Mouse (Mus musculus) kidney, adult 9 months (tissue): ENCODE results near the gene Ppp2r5a.
A peak's percentile ranks its signal among the peaks of the same experiment; 100 is the strongest.

Experiments used
- DNase-seq: peaks from one replicate; pipeline ENCODE4 v3.0.0; 2022

The Ppp2r5a gene

DNA sequence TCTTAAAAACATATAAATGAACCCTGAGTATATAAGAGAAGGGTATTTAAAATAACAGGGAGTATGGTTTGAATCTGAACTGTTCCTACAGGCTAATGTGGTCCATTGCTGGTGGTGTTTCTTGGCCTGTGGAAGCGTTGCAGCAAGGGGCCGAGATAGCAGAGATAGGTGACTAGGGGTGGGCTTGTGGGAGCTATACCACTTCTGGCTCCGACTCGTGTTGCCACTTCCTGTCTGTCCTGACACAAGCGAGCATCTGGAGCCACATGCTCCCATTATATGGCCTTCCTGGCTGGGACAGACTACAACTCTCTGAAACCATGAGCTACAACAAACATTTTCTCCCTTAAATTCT is 27.5 kb downstream of the Ppp2r5a start:
- no peak for DNase-seq

DNA sequence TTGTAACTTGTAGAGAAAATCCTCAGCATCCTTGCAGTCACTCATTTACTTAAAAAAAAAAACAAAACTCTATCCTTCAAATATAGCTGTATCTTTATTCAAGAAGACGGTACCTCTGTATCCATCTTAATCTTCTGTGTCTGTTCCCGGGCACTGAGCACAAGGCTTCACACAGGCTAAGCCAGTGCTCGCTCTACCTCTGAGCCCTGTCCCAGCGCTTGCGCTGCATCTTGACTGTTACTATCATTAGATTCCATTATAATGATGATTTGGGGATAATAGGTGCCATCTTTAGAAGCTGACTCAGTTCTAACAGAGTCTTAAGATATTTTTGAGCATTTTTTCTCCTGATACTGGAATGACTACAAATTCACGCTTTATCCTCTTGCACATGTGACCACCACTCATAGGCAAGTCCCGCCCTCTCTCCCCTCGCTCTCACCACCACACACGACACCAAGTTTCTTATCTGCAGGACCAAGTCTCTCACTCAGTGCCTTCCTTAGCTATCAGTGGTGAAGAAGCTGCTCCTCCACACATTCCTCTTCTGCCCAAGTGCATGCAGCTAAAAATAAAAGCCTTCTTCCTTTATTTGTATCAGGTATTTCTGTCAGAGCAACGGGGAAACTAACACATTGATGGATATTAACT is 28.0 kb downstream of the Ppp2r5a start:
- no peak for DNase-seq

- no peak for DNase-seq
These were observed 33.9 kb downstream of the Ppp2r5a start for GRCm38 (mm10) chr1:191369140-191369539.

DNA sequence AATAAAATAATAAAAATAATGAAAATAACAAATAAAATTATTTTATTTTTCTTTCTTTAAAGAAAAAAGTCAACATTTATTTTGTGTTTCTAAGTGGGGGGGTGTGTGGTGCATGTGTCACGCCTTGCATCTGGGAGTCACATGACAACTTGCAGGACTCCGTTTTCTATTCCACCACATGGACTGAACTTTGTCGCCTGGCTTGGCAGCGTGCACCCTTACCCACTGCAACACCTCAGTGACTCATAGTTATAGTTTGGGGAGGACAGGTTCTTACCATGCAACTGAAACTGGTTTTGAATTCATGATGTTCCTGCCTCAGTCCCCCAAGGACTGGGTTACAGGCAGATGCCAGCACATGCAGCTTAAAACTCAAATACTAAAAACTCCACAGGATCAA is 34.9 kb downstream of the Ppp2r5a start:
- DNase-seq: peak; percentile 73

GRCm38 (mm10) chr1:191364477-191364876 is 38.6 kb downstream of the Ppp2r5a start:
- DNase-seq: peak; percentile 66

- no peak for DNase-seq
These were observed 40.7 kb downstream of the Ppp2r5a start for GRCm38 (mm10) chr1:191362412-191362811.

- DNase-seq: no peak
These were observed 43.6 kb downstream of the Ppp2r5a start for GRCm38 (mm10) chr1:191359478-191359877.

DNA sequence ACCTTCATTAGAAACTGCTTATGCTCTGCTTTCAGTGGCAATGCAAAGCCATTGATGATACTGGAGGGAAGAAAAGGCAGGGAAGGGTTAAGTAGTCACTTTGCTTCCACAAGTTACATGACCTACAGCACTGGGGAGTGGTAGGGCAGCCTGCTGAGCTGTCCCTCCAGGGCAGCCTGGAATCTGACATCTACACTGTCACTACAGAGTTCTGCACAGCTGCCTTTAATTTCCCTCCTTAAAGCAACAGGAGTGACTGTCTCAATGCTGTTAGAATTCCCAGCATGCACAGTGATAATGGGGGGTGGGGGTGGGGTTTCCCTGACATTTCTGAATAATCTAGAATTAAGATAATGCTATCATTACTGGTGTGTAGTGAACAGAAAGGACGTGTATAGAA is 46.1 kb downstream of the Ppp2r5a start:
- DNase-seq: no peak

DNA sequence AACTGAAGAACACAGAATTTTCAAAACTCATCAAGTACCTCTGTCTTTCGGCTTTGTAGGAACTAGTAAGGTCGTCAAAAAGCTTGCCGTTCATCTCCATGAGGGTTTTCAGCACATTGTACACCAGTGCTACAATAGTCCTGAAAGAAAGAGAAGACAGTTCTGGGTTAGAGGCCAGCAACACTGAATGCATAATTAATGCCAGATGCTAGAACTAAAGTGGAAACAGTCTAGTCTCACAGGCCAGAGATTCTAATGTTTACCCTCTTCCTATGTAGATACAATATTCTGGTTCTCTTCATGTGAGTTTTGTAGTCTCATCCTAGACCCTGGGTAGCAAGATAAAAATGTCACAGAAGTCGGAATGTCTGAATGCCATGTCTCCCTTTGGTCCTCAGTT is 49.2 kb downstream of the Ppp2r5a start:
- DNase-seq: no peak

- peak; percentile 46 for DNase-seq
These were observed 50.1 kb downstream of the Ppp2r5a start for GRCm38 (mm10) chr1:191352786-191353488.

DNA sequence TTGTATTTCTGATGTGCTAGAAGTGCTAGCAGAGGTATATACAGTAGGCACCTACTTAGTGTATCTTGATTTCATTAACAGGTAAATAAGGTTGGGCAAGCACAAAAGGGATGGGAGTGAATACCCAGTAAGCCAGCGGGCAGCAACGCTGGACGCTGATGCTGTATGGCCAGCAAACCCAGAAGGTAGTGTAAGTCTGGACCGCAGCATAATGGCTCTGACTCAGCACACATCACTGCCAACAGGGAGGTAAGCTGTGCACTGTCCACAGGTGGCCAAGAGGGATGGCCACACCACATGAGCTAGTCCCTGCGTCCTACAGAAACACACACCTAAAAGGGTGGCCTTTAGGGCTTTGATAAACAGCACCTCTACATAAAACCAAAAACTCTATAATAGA is 52.7 kb downstream of the Ppp2r5a start:
- DNase-seq: no peak

- DNase-seq: no peak
These were observed 53.5 kb downstream of the Ppp2r5a start for GRCm38 (mm10) chr1:191349486-191350037.

DNA sequence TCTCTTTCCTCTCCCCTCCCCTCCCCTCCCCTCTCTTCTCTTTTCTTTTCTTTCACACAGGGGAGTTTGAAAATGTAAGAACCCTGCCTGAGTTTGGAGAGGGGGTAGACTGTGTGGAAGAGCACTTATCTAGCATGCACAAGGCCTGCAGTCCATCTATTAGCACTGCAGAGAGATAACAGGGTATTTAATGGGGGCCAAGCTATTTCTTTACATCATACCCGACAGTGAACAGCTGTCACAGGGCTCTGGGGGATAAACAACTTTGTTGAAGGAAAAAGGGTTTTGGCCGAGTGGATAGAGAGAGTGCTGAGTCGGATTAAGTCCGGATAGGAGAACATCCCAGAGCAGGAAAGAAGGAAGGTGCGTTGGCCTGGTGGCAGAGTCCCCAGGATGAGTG is 54.1 kb downstream of the Ppp2r5a start:
- no peak for DNase-seq

DNA sequence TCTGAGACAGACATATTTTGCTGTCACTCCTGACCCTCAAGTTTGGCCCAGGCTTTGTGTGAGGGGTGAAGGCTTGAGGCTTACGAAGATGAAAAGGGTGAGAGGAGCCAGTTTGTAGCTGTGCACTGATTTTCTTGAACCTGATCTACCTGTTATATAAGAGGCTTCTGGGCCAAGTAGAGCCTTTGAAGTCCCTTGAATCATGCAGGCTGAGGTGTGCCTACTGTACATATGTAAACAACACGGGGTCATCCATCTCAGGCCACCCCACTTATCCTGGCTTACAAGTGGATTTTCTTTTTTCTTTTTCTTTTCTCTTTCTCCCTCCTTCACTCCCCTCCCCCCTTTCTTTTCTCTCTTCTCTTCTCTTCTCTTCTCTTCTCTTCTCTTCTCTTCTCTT is 54.5 kb downstream of the Ppp2r5a start:
- no peak for DNase-seq

DNA sequence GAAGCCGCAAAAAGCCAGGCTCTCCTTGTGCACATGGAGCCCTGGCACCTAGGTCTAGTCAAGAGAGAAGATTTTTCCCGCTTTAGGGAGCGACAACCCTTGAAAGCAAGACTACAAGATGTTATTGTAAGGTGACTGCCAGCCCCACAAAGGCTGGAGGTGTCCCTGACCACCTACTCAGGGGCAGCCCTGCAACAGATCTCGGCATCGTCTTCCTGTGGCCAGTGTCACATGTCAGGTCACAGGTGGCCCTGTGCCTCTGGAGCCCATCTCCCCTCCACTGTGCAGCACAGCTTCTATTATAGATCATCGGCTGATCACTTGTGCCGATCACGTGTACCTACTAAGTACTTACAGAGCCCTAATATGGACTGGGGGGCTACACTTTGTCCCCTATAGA is 55.5 kb downstream of the Ppp2r5a start:
- DNase-seq: no peak

DNA sequence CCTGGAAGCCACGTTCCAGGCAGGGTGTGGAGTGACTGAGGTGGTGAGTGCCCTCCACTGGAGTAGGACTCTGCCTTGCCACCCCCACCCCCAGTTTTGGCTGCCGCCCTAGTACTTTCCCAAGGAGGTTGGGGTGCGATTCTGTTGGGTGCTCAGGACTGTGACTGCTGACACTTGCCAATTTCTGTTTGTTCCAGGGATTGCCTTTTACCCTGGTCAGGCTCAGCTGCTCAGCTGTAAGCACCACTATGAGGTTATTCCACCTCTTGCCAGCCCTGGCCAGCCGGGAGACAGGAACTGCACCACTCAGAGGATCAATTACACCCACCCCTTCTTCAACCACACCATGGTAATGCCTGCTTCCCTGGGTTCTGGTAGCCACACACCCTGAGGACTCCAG is 62.5 kb downstream of the Ppp2r5a start:
- peak; percentile 70 for DNase-seq

DNA sequence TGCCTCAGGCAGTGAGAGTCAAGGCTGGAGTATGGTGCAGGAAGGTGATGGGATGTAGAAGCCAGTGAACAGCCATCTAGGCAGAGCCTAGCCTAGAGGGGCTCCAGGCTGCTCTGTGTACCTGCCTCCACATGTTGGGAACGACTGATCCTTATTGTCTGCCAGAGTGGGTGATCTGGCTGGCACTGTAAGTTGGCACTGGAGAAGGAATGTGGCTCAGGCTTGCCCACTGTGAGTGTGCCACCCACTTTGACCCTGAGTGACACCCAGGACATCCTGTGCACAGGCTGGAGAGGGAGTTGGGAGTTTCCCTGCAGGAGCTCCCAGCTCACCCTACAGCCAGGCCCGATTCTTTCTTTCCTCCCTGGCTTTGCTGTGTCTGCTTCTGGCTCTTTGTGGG is 63.2 kb downstream of the Ppp2r5a start:
- DNase-seq: no peak

DNA sequence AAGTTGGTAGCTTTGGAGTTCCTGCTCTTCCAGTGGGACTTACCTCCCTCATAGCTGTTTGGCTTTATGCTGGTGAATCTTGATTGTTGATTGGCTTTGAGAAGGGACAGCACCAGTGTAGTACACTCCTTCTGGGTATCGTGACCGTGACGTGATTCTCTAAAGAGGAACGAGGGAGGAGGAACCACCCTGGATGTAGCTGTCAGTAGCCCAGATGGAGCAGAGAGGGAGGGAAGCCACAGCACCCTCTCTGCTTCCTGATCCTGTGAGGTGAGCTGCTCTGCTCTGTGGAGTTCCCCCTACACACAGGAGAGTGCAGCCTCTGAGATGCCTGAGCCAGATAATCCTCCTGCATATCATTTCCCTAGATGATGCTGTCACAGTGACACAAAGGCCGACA is 68.6 kb downstream of the Ppp2r5a start:
- DNase-seq: no peak

DNA sequence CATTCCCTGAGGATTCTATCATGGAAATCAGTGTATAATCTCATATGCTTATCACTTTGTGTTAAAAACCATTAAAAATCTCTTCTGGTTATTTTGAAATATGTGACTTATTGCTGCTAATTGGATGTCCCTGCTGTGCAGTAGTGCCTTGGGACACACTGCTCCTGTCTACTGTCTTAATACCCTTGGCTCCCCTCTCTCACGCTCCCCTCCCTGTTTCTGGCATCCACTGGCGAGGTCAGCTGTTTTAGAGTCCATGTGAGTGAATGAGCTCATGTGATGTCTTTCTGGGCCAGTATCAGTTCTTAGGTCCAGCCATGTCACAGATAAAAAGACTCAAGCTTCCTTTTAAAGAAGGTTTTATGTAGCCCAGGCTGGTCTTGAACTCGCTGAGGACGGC is 72.7 kb downstream of the Ppp2r5a start:
- peak; percentile 71 for DNase-seq

- DNase-seq: peak; percentile 98
These were observed 75.0 kb downstream of the Ppp2r5a start for GRCm38 (mm10) chr1:191328019-191328441.

DNA sequence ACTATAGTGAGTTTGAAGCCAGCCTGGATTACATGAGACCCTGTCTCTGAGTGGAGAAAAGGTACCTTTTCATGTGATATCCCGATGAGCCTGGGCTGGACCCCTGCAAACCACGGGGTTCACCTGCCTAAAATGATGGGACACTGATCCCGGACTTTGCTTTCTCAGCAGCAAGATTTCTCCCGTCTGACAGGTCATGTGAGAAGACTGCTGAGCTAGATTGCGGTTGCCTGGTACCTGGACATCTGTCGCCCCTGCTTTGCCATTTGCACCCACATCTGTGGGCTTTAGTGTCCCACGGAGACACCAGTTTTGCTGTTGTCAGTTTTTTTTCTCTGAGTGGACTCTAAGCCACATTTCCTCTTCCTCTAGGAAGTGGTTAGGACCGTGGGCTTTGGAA is 75.8 kb downstream of the Ppp2r5a start:
- peak; percentile 56 for DNase-seq

DNA sequence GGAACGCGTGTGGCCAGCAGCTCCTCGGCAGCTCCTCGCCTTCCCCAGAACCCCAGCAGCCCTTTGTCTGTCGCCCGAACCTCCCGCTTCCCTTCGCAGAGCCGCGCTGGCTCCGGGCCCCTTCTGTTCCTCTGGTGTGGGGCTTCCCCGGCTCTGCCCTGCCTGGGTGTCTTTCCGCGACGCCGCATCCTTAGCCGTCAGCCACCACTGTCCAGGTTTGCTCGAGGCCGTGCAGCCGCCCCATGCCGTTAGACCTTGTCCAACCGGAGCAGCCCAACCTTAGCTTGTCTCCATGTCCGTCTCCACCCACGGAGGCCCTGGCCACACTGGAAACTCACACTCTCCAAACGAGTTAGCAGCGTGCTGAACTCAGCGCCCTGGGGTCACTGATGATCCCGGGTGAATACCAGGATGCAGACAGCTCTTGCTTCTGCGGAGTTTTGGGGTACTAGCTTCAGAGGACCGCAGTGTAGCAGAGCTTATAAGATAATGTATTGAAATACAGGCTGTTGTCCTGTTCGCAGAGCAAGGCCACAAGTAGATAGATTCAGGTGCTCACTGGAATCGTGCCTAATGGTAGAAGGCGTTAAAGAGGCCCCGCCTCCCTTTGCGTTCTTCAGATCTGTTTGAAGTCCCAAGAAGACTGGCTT is 76.7 kb downstream of the Ppp2r5a start:
- peak; percentile 52 for DNase-seq

- peak; percentile 95 for DNase-seq
These were observed 77.3 kb downstream of the Ppp2r5a start, which contains the start of gene Tmem206 for GRCm38 (mm10) chr1:191325726-191326232. TSS of gene Tmem206 (plus strand) at chr1:191325912.
